Mouse (Mus musculus) stomach, embryonic 14.5 days (tissue): Measurements from ENCODE around the gene Pitpnm3. TPM values are rescaled to one million over a fixed set of nuclear protein-coding genes. Genes with fewer than 3 reads are reported as not detected.
A peak's percentile ranks its signal among the peaks of the same experiment; 100 is the strongest.

Experiments
- ATAC-seq: fragments of 200-750 bp; cut with Nextera tagmentation; 2 replicates; pipeline ENCODE4 v1.8.0; 2017; ENCODE audit warnings: low read depth, moderate TSS enrichment; ENCODE audit not compliant: insufficient number of reproducible peaks, insufficient read depth, low FRiP score
- H3K27ac ChIP-seq: fragments of 300-500 bp; sonication (generic); 2 replicates; pipeline ENCODE4 v1.5.1; 2014; ENCODE audit warnings: mild to moderate bottlenecking, low read length, moderate library complexity, mixed read lengths
- H3K27me3 ChIP-seq: fragments of 300-500 bp; sonication (generic); 2 replicates; pipeline ENCODE4 v1.6.1; 2014; ENCODE audit warnings: low read length, control low read depth, mixed read lengths; ENCODE audit not compliant: control insufficient read depth, insufficient read depth
- H3K36me3 ChIP-seq: fragments of 300-500 bp; sonication (generic); 2 replicates; pipeline ENCODE4 v1.6.1; 2014; ENCODE audit warnings: mild to moderate bottlenecking, control low read depth, low read length, moderate library complexity, mixed read lengths; ENCODE audit not compliant: control insufficient read depth, insufficient read depth
- H3K4me1 ChIP-seq: fragments of 300-500 bp; sonication (generic); 2 replicates; pipeline ENCODE4 v1.6.1; 2014; ENCODE audit warnings: low read length, control low read depth, mixed read lengths; ENCODE audit not compliant: control insufficient read depth, insufficient read depth
- H3K4me2 ChIP-seq: fragments of 300-500 bp; sonication (generic); replicated peaks from 2 replicates; pipeline ENCODE4 v1.6.1; 2014; ENCODE audit warnings: low read depth, low read length, control low read depth
- H3K4me3 ChIP-seq: fragments of 300-500 bp; sonication (generic); 2 replicates; pipeline ENCODE4 v1.5.1; 2014; ENCODE audit warnings: low read depth, low read length, control low read depth
- H3K9ac ChIP-seq: fragments of 300-500 bp; sonication (generic); replicated peaks from 2 replicates; pipeline ENCODE4 v1.6.1; 2014; ENCODE audit warnings: low read depth, mild to moderate bottlenecking, control low read depth, low read length, moderate library complexity, mixed read lengths
- H3K9me3 ChIP-seq: fragments of 300-500 bp; sonication (generic); 2 replicates; pipeline ENCODE4 v1.6.1; 2016; ENCODE audit warnings: low read depth, low read length, control low read depth; ENCODE audit not compliant: control insufficient read depth
- WGBS: fragments of 180-500 bp; shearing (Covaris S2); extraction: QIAGEN DNeasy Blood & Tissue Kit; methylation state at CpG from one replicate; pipeline ENCODE4 v1.1.7; 2014; 5-methylcytosine and 5-hydroxymethylcytosine counted together
- polyA plus RNA-seq: library from polyadenylated mRNA; unstranded; fragments of >200 nt; fragmentation: Nextera tagmentation; extraction: Ambion mirVana; gene quantifications from 2 replicates; pipeline ENCODE4 v1.2.1, GENCODE M21; 2014

Gene Pitpnm3
- polyA plus RNA-seq, 1 experiment from 2014 or later = 0.52 TPM

GRCm38 (mm10) chr11:72132266-72132665 is 3.3 kb downstream of the Pitpnm3 start:
- Histone ChIP-seq H3K36me3 (no peaks in the 10 kb centered on the region), H3K9me3 (no peaks in the 10 kb centered on the region), H3K9ac (no peak overlapping the region), H3K27ac (peak overlapping the region; percentile 52; the same call in 1 of the 2 replicates), H3K27me3 (peaks cover 14% of the 10 kb centered on the region; the same call in 1 of the 2 replicates), H3K4me1 (peaks cover 23% of the 10 kb centered on the region), H3K4me3 (no peak overlapping the region), H3K4me2 (no peak overlapping the region)
- ATAC-seq = no peak
- 7% methylated on average over 3 of the region's 3 CpGs for WGBS

- ATAC-seq = no peak
- Histone ChIP-seq H3K27ac (no peak overlapping the region), H3K4me1 (peaks cover 23% of the 10 kb centered on the region)
Observed at GRCm38 (mm10) chr11:72131697-72132096, 3.9 kb downstream of the Pitpnm3 start.

GRCm38 (mm10) chr11:72130905-72131304 is 4.7 kb downstream of the Pitpnm3 start:
- Histone ChIP-seq H3K4me2 (no peak overlapping the region), H3K36me3 (no peaks in the 10 kb centered on the region), H3K27me3 (peaks cover 14% of the 10 kb centered on the region; the same call in 1 of the 2 replicates), H3K4me1 (peaks cover 23% of the 10 kb centered on the region), H3K9ac (no peak overlapping the region), H3K27ac (no peak overlapping the region), H3K9me3 (no peaks in the 10 kb centered on the region), H3K4me3 (no peak overlapping the region)
- WGBS = 77% methylated on average over 3 of the region's 3 CpGs
- ATAC-seq = no peak

More at GRCm38 (mm10) chr11:72131697-72132096, 3.9 kb downstream of the Pitpnm3 start:
- 86% methylated on average over 1 of the region's 1 CpGs for WGBS
- no peaks in the 10 kb centered on the region for H3K36me3 ChIP-seq
- no peaks in the 10 kb centered on the region for H3K9me3 ChIP-seq
- peaks cover 14% of the 10 kb centered on the region; the same call in 1 of the 2 replicates for H3K27me3 ChIP-seq
- H3K9ac ChIP-seq = no peak overlapping the region
- H3K4me3 ChIP-seq = no peak overlapping the region
- H3K4me2 ChIP-seq = no peak overlapping the region

GRCm38 (mm10) chr11:72130472-72130871 is 5.1 kb downstream of the Pitpnm3 start:
- Histone ChIP-seq H3K4me3 (no peak overlapping the region), H3K36me3 (no peaks in the 10 kb centered on the region), H3K27ac (no peak overlapping the region), H3K9me3 (no peaks in the 10 kb centered on the region), H3K4me1 (peaks cover 23% of the 10 kb centered on the region), H3K4me2 (peak overlapping the region; percentile 18; the same call in 1 of the 2 replicates), H3K27me3 (peaks cover 14% of the 10 kb centered on the region; the same call in 1 of the 2 replicates), H3K9ac (no peak overlapping the region)
- ATAC-seq = no peak
- WGBS = 61% methylated on average over 3 of the region's 3 CpGs

GRCm38 (mm10) chr11:72130021-72130420 is 5.6 kb downstream of the Pitpnm3 start:
- Histone ChIP-seq H3K4me3 (no peak overlapping the region), H3K9ac (no peak overlapping the region), H3K4me2 (peak overlapping the region; percentile 18), H3K27me3 (peaks cover 13% of the 10 kb centered on the region; the same call in 1 of the 2 replicates), H3K36me3 (no peaks in the 10 kb centered on the region), H3K27ac (no peak overlapping the region), H3K4me1 (peaks cover 19% of the 10 kb centered on the region), H3K9me3 (no peaks in the 10 kb centered on the region)
- WGBS = 10% methylated on average over 11 of the region's 11 CpGs
- ATAC-seq = peak; percentile 64

- H3K27me3 ChIP-seq = peaks cover 5% of the 10 kb centered on the region; the same call in 1 of the 2 replicates
- no peak overlapping the region for H3K4me2 ChIP-seq
- H3K4me1 ChIP-seq = peaks cover 18% of the 10 kb centered on the region; the same call in 1 of the 2 replicates
- ATAC-seq = no peak
- no peak overlapping the region for H3K27ac ChIP-seq
- H3K9me3 ChIP-seq = no peaks in the 10 kb centered on the region
- H3K4me3 ChIP-seq = no peak overlapping the region
- no peaks in the 10 kb centered on the region for H3K36me3 ChIP-seq
- H3K9ac ChIP-seq = no peak overlapping the region
- 49% methylated on average over 8 of the region's 8 CpGs for WGBS
Observed at GRCm38 (mm10) chr11:72129032-72129894, 6.3 kb downstream of the Pitpnm3 start.

GRCm38 (mm10) chr11:72127450-72128189 is 8.0 kb downstream of the Pitpnm3 start:
- H3K9me3 ChIP-seq = no peaks in the 10 kb centered on the region
- no peaks in the 10 kb centered on the region for H3K36me3 ChIP-seq
- no peak for ATAC-seq
- H3K4me2 ChIP-seq = no peak overlapping the region
- 70% methylated on average over 5 of the region's 5 CpGs for WGBS
- H3K9ac ChIP-seq = no peak overlapping the region
- no peak overlapping the region for H3K27ac ChIP-seq
- no peaks in the 10 kb centered on the region for H3K27me3 ChIP-seq
- H3K4me1 ChIP-seq = peaks cover 16% of the 10 kb centered on the region; the same call in 1 of the 2 replicates
- no peak overlapping the region for H3K4me3 ChIP-seq

- Histone ChIP-seq H3K27me3 (no peaks in the 10 kb centered on the region), H3K9me3 (no peaks in the 10 kb centered on the region), H3K4me2 (no peak overlapping the region), H3K4me3 (no peak overlapping the region), H3K36me3 (no peaks in the 10 kb centered on the region), H3K9ac (no peak overlapping the region), H3K4me1 (peaks cover 7% of the 10 kb centered on the region; the same call in 1 of the 2 replicates), H3K27ac (no peak overlapping the region)
- ATAC-seq = 0 out of 2 replicates have a peak, but pooled peaks have one; percentile 5
- WGBS = 72% methylated on average over 3 of the region's 3 CpGs
Observed at GRCm38 (mm10) chr11:72125781-72126180, 9.8 kb downstream of the Pitpnm3 start.
